Mouse (Mus musculus): ENCODE results near the gene Angptl6. TPM values are rescaled to one million over a fixed set of nuclear protein-coding genes. Genes with fewer than 3 reads are reported as not detected.

Angptl6 gene
- polyA plus RNA-seq, 2 experiments, result 6.8 to 8.1 TPM

DNA sequence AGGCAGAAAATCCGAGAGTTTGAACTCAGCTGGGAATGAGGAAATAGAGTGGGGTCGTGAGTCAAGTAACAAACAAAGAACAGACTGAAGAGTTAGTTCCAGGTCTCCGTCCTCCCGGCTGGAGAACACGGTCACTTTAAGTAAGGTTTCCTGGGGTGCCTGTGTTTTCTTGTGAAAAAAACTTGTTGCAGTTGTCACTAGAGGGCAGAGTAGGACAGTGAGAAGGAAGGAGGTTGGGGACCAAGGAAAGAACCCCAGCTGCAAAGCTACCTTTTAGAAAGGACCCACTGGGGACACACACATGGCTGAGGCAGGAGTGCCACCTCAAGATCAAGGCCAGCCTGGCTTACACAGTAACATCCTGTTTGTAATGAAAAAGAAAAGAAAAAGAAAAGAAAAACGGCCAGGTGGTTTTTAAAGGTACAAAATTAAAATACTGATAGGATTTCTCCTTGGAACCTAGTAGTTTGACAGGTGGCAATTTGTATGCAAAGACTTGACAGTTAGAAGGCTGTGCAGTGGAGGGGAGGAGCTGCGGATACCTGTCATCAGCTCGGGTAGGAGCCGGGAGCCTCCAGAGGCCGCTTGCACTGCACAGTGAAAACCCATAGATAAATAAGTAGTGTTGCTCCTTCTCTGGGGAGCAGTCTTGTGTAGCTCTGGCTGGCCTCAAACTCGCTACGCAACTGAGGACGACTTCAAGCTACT is 22.1 kb upstream of the Angptl6 start:
- Histone ChIP-seq H3K4me2 (ENCODE audit: low read depth) (peak overlapping the region; percentile 46), H3K9me3 (ENCODE audit: control insufficient read depth, low read length) (no peaks in the 10 kb centered on the region), H3K4me3 (ENCODE audit: insufficient read depth in 1 of 2, low read depth in 2 of 2, low read length in 2 of 2) (no peak overlapping the region), H3K36me3 (replicated peaks; ENCODE audit: control insufficient read depth, insufficient read depth, low read depth) (peaks cover 17% of the 10 kb centered on the region), H3K4me1 (replicated peaks; ENCODE audit: control insufficient read depth in 2 of 2, insufficient read depth in 2 of 2, low read length in 1 of 2) (peaks cover 7 to 19% of the 10 kb centered on the region in 2 experiments), H3K9ac (replicated peaks) (peak overlapping the region; percentile 20; the same call in 1 of the 2 replicates), H3K27me3 (ENCODE audit: control insufficient read depth, insufficient read depth, low read length) (no peaks in the 10 kb centered on the region), H3K27ac (peak overlapping the region; percentile 29)
- DNase-seq (ENCODE audit: low read depth in 3 of 3, low spot score in 3 of 3), result peak in 2 of 3 experiments; percentile 42 to 58
- TF ChIP-seq EP300 (IDR thresholded peaks at IDR 0.05; ENCODE audit: low read depth) (no peak), CTCF (IDR thresholded peaks at IDR 0.05; ENCODE audit: low read depth) (peak; percentile 77)
- peak; percentile 61 for ATAC-seq (ENCODE audit: insufficient read depth)
- WGBS (ENCODE audit: insufficient replicate concordance), result 8% methylated on average over 13 of the region's 13 CpGs

GRCm38 (mm10) chr9:20898511-20899073 is 19.1 kb upstream of the Angptl6 start, which contains the start of gene Eif3g:
Eif3g (minus strand) TSS chr9:20898623.
- DNase-seq (ENCODE audit: low read depth in 3 of 3, low spot score in 3 of 3), result peak; percentile 75 to 78 (median 77)
- Histone ChIP-seq H3K4me1 (replicated peaks; ENCODE audit: control insufficient read depth in 2 of 2, insufficient read depth in 2 of 2, low read length in 1 of 2) (peaks cover 7 to 19% of the 10 kb centered on the region in 2 experiments), H3K9ac (replicated peaks) (peak within 1 kb of the TSS; percentile 94), H3K4me2 (ENCODE audit: low read depth) (peak within 1 kb of the TSS; percentile 96), H3K27ac (peak within 1 kb of the TSS; percentile 40), H3K4me3 (ENCODE audit: insufficient read depth in 1 of 2, low read depth in 2 of 2, low read length in 2 of 2) (peak within 1 kb of the TSS; percentile 81 to 96), H3K27me3 (ENCODE audit: control insufficient read depth, insufficient read depth, low read length) (no peaks in the 10 kb centered on the region), H3K9me3 (ENCODE audit: control insufficient read depth, low read length) (no peaks in the 10 kb centered on the region), H3K36me3 (replicated peaks; ENCODE audit: control insufficient read depth, insufficient read depth, low read depth) (peaks cover 25% of the 10 kb centered on the region)
- 4% methylated on average over 34 of the region's 34 CpGs for WGBS (ENCODE audit: insufficient replicate concordance)
- TF ChIP-seq CTCF (IDR thresholded peaks at IDR 0.05; ENCODE audit: low read depth) (peak; percentile 98), EP300 (IDR thresholded peaks at IDR 0.05; ENCODE audit: low read depth) (no peak)
- peak; percentile 77 for ATAC-seq (ENCODE audit: insufficient read depth)

- Histone ChIP-seq H3K4me1 (replicated peaks; ENCODE audit: control insufficient read depth in 2 of 2, insufficient read depth in 2 of 2, low read length in 1 of 2) (peaks cover 7 to 18% of the 10 kb centered on the region in 2 experiments), H3K4me3 (ENCODE audit: insufficient read depth in 1 of 2, low read depth in 2 of 2, low read length in 2 of 2) (peak overlapping the region; percentile 81 to 96), H3K9ac (replicated peaks) (peak overlapping the region; percentile 94), H3K4me2 (ENCODE audit: low read depth) (peak overlapping the region; percentile 96), H3K27me3 (ENCODE audit: control insufficient read depth, insufficient read depth, low read length) (no peaks in the 10 kb centered on the region), H3K27ac (peak overlapping the region; percentile 40), H3K9me3 (ENCODE audit: control insufficient read depth, low read length) (no peaks in the 10 kb centered on the region), H3K36me3 (replicated peaks; ENCODE audit: control insufficient read depth, insufficient read depth, low read depth) (peaks cover 27% of the 10 kb centered on the region)
- TF ChIP-seq EP300 (IDR thresholded peaks at IDR 0.05; ENCODE audit: low read depth), result no peak
- TF ChIP-seq CTCF (IDR thresholded peaks at IDR 0.05; ENCODE audit: low read depth), result no peak
- WGBS (ENCODE audit: insufficient replicate concordance), result 3% methylated on average over 38 of the region's 39 CpGs
- DNase-seq (ENCODE audit: low read depth in 3 of 3, low spot score in 3 of 3), result no peak
- ATAC-seq (ENCODE audit: insufficient read depth), result peak; percentile 67
These were observed 18.4 kb upstream of the Angptl6 start for GRCm38 (mm10) chr9:20897736-20898510.

DNA sequence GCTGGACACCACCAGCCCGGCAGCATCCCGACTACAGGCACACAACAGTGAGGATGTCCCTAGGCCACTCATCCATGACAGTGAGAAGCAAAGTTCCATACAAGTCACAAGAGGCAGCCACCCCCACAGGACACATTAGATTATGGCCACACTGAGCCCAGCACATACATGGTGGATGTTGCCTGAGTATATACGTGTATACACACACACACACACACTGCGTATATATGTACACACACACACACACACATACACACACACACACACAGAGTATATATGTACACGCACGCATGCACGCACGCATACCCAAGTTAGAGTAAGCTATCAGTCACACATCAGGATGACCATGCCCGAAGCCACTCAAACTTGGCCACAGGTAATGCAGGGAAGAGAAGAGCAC is 15.9 kb upstream of the Angptl6 start:
- no peak overlapping the region for H3K4me3 ChIP-seq (ENCODE audit: insufficient read depth in 1 of 2, low read depth in 2 of 2, low read length in 2 of 2)
- WGBS (ENCODE audit: insufficient replicate concordance), result 83% methylated on average over 9 of the region's 9 CpGs
- peaks cover 4 to 7% of the 10 kb centered on the region in 2 experiments for H3K4me1 ChIP-seq (replicated peaks; ENCODE audit: control insufficient read depth in 2 of 2, insufficient read depth in 2 of 2, low read length in 1 of 2)
- H3K9ac ChIP-seq (replicated peaks), result no peak overlapping the region
- no peak overlapping the region for H3K27ac ChIP-seq
- DNase-seq (ENCODE audit: low read depth in 3 of 3, low spot score in 3 of 3) (no peak), ATAC-seq (ENCODE audit: insufficient read depth) (no peak)
- no peaks in the 10 kb centered on the region for H3K27me3 ChIP-seq (ENCODE audit: control insufficient read depth, insufficient read depth, low read length)
- TF ChIP-seq EP300 (IDR thresholded peaks at IDR 0.05; ENCODE audit: low read depth), result no peak
- TF ChIP-seq CTCF (IDR thresholded peaks at IDR 0.05; ENCODE audit: low read depth), result no peak
- no peaks in the 10 kb centered on the region for H3K9me3 ChIP-seq (ENCODE audit: control insufficient read depth, low read length)
- H3K36me3 ChIP-seq (replicated peaks; ENCODE audit: control insufficient read depth, insufficient read depth, low read depth), result peaks cover 48% of the 10 kb centered on the region
- no peak overlapping the region for H3K4me2 ChIP-seq (ENCODE audit: low read depth)
